Mouse (Mus musculus): Measurements from ENCODE around the gene Rbak.
A peak's percentile ranks its signal among the peaks of the same experiment; 100 is the strongest.
"Not testable (repeated sequence)": the region's sequence is repeated elsewhere in the genome, so short reads cannot be mapped to it uniquely, and the experiment has no call there.

Gene Rbak

DNA sequence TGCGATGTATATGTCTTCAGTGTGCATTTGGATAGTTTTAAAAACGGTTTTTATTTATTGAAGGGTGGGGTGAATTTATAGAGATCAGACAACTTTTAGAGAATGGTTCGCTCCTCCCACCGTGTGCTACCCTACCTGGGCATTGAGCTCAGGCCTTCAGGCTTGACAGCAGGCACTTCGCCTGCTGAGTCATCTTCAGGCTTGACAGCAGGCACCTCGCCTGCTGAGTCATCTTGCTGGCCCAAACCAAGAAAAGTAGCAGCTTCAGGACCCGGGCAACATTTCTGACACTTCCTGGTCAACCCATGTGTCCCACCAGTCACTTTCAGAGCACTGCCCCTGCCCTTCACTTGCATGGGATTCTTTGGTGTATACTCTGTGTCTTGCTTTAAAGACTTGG is 45.5 kb downstream of the Rbak start:
- no peak for DNase-seq (ENCODE audit: low spot score in 2 of 2)

DNA sequence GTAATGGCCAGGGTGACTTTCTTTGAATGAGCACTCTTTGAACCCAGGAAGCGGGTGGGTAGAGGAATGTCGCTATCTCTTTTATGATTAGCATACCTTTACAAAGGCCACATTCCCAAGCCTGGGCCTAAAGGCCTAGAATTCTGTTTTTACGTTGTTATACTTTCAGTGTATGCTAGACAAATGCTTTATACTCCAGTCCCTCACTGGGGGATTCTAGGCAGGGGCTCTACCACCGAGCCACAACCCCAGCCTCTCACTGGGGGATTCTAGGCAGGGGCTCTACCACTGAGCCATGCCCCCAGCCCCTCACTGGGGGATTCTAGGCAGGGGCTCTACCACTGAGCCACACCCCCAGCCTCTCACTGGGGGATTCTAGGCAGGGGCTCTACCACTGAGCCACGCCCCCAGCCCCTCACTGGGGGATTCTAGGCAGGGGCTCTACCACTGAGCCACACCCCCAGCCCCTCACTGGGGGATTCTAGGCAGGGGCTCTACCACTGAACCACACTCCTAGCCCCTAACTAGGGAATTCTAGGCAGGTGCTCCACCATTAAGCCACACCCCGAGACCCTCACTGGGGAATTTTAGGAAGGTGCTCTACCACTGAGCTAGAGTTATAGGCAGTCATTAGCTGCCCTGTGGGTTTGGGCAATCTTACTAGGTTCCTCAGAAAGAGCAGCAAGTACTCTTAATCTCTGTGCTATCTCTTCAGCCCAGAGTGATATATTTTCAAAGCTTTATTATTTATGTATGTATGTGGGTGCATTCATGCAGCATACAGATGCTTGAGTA is 46.2 kb downstream of the Rbak start:
- DNase-seq (ENCODE audit: low spot score in 2 of 2) = not testable (repeated sequence)

DNA sequence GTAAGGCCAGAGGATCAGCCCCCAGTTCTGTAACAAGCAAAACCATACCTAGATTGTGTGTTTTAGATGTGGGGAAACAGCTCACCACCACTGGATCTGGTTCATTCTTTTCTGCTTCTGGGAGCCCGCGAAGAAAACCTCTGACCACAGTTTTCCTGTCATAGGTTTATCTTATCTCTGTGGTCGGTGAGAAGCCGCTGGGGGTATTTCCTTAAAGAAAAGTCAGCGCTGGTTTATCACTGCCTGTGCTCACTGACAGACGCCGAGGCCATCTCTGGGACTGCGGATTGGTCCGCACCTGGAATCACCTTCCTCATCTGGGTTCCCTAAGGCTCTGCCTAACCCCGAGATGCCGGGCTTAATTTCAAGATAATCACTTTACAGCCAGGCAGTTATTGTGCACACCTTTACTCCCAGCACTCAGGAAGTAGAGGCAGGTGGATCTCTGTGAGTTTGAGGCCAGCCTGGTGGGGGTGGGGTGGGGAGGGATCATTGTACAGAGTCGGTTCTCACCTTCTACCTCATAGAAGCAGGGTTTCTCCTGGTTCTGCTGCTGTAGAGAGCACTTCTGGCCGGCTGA is 47.5 kb downstream of the Rbak start:
- DNase-seq (ENCODE audit: low spot score in 2 of 2) = no peak

DNA sequence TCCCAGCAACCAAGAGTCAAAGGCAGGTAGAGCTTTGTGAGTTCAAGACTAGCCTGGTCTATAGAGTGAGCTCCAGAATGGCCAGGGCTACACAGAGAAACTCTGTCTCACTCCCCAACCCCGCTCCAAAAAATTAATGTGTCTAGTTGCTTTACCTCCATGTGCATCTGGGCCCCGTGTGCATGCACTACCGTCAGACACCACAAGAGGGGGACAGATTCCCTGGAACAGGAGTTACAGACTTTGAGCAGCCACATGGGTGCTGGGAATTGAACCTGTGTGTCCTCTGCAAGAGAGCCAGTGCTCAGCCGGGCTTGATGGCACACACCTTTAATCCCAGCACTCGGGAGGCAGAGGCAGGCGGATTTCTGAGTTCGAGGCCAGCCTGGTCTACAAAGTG is 50.2 kb downstream of the Rbak start:
- DNase-seq (ENCODE audit: low spot score in 2 of 2) = no peak

DNA sequence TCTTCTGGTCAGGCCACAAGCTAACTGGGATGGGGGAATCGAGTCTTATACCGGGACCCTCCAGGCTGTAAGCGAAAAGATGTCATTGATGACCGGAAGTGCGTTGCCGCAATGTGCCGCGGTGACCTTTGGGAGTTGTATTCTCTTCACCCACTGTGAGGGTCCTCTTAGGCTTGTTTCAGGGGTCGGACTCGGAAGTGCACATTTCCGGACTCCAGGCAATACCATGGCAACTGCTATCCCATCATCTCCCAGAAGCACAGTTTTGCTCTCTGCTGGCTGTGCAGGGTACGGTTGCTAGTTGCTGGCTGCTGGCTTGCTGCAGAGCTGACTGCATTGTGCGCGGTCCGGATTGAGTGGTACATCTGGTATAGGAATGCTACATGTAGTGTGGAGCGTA is 51.5 kb downstream of the Rbak start:
- DNase-seq (ENCODE audit: low spot score in 2 of 2) = no peak

DNA sequence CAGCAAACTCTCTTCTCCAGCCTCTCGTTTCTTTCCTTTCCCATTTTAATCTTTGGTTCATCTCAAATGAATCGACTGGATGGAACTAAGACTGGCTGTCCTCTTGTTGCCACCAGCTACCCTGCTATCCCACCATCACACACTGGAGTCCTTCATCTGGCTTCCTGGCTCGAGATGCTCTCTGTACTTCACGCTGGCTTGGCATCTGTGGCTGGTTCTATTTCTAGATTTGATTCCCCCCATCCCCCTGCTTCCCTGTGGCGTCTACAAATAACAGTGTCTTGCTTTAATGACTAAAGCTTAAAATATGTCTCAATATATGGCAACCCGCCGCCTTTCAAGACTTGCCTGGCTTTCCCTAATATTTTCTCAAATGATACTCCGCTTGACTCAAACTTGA is 52.7 kb downstream of the Rbak start:
- DNase-seq (ENCODE audit: low spot score in 2 of 2) = no peak

DNA sequence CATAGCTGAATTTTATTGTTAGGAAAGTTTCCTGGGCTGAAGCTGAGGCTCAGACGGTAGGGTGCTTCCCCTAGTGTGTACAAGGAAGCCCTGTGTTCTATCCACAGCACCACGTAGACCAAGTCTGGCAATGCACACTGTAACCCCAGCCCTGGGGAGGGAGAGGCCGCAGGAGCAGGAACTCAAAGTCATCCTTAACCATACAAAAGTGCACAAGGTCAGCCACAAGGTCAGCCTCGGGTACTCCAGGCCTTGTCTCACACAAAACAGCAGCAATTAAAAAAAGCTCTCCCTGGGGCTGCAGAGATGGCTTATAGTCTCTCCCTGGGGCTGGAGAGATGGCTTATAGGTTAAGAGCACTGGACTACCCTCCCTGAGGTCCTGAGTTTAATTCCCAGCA is 53.7 kb downstream of the Rbak start:
- DNase-seq (ENCODE audit: low spot score in 2 of 2) = no peak

DNA sequence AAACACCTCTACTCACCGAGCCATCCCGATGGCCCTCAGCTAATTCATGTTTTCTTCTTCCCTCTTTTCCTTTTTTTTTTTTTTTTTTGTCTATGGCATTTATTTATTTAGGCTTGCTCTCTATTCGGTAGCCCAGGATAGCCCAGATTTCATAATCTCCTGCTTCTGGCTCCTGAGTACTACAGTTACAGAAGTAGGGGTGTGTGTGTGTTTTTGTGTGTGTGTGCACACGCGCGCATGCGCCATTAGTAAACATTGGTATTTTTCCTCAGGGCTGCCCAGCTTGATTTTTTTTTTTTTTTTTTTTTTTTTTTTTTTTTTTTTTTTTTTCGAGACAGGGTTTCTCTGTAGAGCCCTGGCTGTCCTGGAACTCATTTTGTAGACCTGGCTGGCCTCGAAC is 54.5 kb downstream of the Rbak start:
- no peak for DNase-seq (ENCODE audit: low spot score in 2 of 2)

DNA sequence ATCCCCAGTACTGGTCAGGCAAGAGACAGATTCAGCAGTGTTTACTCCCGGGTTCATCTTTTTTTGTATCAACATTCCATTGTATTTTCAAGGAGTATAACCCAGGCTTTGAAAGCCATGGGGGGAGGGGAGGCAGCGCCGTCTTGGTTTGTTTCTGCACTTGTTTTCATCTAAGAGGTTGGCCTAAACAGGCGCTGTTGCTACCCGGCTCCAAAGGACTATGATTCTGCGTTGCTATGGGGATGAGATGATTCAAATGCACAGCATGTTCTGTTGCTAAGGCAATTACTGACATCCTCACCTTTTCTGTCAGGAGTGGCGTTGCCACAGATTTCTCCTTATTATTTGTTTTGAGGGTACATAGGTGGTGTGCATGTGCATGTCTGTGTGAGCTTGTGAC is 55.0 kb downstream of the Rbak start:
- peak; percentile 25 to 26 for DNase-seq (ENCODE audit: low spot score in 2 of 2)

DNA sequence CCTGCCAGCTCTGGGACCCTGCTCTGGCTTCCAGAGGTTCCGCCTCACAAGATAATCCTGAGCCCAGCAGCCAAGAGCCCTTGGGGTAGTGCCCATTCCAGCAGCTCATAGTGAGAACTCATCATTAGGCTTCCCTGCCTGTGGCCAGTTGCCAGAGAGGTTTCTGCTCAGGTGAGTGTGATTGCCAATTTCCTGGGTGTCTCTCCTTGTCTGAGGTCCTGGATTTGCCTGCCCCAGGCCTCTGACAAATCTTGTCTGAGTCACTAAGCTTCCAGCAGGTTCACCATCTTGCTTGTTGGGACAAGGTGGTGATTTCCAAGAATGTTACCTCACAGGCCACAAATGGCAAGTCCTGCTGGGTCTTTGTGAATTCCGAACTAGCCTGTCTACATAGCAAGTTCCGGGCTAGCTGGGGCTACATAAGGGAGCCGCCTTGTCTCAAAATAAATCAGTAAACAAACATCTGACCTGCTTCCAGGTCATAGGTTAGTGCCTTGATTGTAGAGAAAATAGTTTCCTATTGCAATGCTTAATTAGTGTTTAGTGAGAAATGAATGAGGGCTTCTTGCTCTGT is 55.7 kb downstream of the Rbak start:
- no peak for DNase-seq (ENCODE audit: low spot score in 2 of 2)

DNA sequence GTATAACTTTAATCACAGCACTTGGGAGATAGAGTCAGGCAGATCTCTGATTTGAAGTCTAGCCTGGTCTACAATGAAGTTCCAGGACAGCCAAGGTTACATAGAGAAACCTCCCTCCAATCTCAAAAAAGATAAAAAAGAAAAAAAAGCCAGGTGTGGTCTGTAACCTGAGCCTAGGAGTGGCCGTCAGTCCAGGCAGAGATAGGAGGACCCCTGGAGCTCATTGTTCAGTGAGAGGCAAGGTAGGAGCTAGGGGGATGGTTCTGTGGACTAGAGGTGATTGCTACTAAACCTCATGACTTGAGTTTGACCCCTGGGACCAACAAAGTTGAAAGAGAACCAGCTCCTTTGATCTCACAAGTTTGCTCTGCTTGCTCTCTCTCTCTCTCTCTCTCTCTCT is 57.9 kb downstream of the Rbak start:
- DNase-seq (ENCODE audit: low spot score in 2 of 2) = no peak

All from frontal cortex, postnatal 14 days (tissue).